Mouse (Mus musculus) frontal cortex, postnatal 36 days (tissue): ENCODE measurements at regions not wholly inside any gene's neighbourhood (a gene's known extent, or its start where the extent isn't known, plus 50 kb on each side); places are given as distances from the start of the nearest gene placed in this dataset.

ENCODE experiments used
- DNase-seq, 2 experiments: peaks; one replicate each; pipeline ENCODE4 v3.0.0; 2022; ENCODE audit warnings: low spot score in 2 of 2

GRCm38 (mm10) chr1:52305679-52306632 lies 72.9 kb upstream of the Gls start:
- DNase-seq, result no peak

- peak; percentile 62 to 84 for DNase-seq
Measured at GRCm38 (mm10) chr1:52302557-52302956, 69.5 kb upstream of the Gls start.

- no peak for DNase-seq
Measured at GRCm38 (mm10) chr1:52301266-52301665, 68.2 kb upstream of the Gls start.

GRCm38 (mm10) chr1:52299559-52299958 lies 66.5 kb upstream of the Gls start:
- DNase-seq, result no peak

GRCm38 (mm10) chr1:52298336-52298735 lies 65.3 kb upstream of the Gls start:
- no peak for DNase-seq

GRCm38 (mm10) chr1:52296178-52296577 lies 63.1 kb upstream of the Gls start:
- DNase-seq, result no peak

- DNase-seq, result peak in 1 of 2 experiments; percentile 57
Measured at GRCm38 (mm10) chr1:52294521-52294920, 61.5 kb upstream of the Gls start.

GRCm38 (mm10) chr1:52293393-52294099 lies 60.5 kb upstream of the Gls start:
- no peak for DNase-seq
